Mouse (Mus musculus) G1E (cell line): ENCODE results near the gene Olfr1302.

Experiments
- CTCF ChIP-seq: IDR thresholded peaks from 2 replicates; pipeline ENCODE4 v1.5.1; 2012; ENCODE audit warnings: low read depth, low read length, inconsistent platforms, mixed read lengths
- GATA1 ChIP-seq: IDR thresholded peaks from 2 replicates; pipeline ENCODE4 v1.6.1; 2012; ENCODE audit warnings: borderline replicate concordance, low read length, inconsistent platforms, mixed read lengths

- no peak for TF ChIP-seq CTCF
- no peak for TF ChIP-seq GATA1
These were observed 43.0 kb downstream of the Olfr1302 start, which contains the start of gene Olfr1303 for GRCm38 (mm10) chr2:111820240-111820639.
